Mouse (Mus musculus) lung, adult 2 months (tissue): Measurements from ENCODE around the gene Srsf3.

Experiments used
- CTCF ChIP-seq: fragments of 200-500 bp; IDR thresholded peaks from 2 replicates; pipeline ENCODE4 v1.5.1; 2011; ENCODE audit warnings: mild to moderate bottlenecking, low read length, control low read depth; ENCODE audit not compliant: insufficient read depth
- POLR2A ChIP-seq: fragments of 200-500 bp; IDR thresholded peaks from 2 replicates; pipeline ENCODE4 v1.6.1; 2011; ENCODE audit warnings: low read depth, mild to moderate bottlenecking, control low read depth, low read length, borderline replicate concordance; ENCODE audit errors: extremely low read depth

GRCm38 (mm10) chr17:29047697-29048514 is 15.5 kb downstream of the Srsf3 start:
- no peak for TF ChIP-seq POLR2A
- TF ChIP-seq CTCF: no peak
